Mouse (Mus musculus) adrenal gland, adult 2 months (tissue): ENCODE measurements at regions not wholly inside any gene's neighbourhood (a gene's known extent, or its start where the extent isn't known, plus 50 kb on each side); places are given as distances from the start of the nearest gene placed in this dataset.

ENCODE experiments used
- DNase-seq: peaks from one replicate; pipeline ENCODE4 v3.0.0; 2021

DNA sequence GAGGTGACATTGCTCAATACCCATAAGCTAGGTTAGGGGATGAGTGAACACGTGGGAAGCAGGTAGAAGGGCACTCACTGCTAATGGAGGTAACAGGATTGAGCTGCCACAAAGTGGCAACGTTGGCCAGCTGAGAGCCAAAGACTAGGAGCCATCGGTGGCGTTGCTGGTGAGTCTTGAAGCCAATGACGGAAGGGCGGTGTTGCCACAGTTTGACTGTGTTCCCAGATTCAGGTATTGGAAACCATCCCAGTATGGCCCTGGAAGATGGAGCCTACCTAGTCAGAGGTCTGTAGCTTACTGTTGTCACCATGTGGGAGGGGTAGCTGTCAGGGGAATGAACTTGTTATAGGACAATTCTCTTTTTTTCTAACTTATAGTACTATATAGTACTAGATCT is 158.4 kb downstream of the Ly86 start:
- DNase-seq: no peak

DNA sequence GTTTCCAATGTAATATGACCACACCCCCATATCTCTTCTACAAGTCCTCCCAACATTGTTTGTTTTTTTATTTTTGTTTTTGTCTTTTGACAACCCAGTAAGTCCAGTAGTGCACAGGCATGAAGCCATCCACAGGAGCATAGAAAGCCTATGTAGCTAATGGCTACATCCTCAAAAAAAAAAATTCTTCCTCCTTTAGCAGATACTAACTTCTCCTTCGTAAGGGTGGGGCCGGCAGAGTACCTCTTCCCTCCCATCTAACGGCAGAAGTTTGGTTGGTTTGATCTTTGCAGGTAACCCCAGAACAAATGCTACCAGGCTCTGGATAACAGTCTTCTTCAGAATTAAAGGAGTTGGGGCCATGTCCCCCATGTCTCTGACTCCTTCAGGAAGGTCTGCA is 158.9 kb downstream of the Ly86 start:
- DNase-seq: no peak

DNA sequence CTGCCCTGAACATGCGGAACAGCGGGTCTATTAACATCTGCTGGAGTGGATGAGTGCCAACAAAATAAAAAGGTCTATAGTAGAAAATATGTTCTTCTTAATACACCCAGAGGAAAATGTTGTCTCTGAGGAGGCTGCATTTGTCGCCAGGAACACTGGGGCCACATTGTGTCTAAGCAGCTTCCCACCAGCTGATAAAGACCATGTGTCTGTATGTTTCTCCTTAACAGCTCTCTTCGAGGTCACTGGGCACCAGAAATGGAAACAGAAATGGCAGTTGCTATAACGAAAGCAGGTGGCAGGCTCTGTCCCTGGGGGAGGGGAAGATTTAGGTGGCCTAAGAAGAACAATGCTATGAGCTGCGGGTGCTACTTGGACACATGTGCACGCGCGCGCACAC is 159.4 kb downstream of the Ly86 start:
- no peak for DNase-seq

DNA sequence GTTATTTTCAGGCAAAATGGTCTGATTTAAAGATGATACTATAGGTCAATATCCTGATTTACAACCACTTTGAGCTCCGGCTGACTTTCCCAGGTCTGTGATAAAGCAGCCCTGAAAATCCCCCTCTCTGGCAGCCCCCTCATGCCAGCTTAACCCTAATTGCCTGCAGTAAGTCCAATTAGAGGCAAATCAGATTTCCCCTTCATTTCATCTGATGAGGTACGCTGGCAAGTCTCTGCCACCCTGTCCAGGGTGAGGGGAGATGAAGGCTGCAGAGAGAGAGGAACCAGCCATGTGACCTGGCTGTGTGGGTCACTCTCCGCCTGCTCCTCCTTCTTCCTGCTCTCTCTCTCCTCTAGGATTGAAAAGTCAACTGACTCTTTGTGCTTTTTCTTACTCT is 160.6 kb downstream of the Ly86 start:
- no peak for DNase-seq

DNA sequence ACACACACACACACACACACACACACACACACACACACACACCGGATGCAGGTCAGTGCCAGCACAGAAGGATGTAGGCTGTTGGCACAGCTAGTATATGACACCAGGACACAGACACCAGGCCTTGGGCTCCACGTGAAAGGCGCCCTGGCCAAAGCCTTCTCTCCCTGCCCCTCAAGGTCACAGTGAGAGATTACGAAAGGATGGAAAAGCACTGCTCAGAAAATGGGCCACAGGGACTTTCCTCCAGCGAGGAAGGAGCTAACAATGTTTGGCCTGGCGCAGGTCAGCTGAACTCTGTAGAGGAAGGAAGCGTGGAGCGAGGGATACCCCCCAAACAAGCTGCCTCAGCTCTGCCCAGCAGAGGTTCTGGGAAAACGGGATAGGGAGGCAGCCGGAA is 161.0 kb downstream of the Ly86 start:
- peak; percentile 93 for DNase-seq

DNA sequence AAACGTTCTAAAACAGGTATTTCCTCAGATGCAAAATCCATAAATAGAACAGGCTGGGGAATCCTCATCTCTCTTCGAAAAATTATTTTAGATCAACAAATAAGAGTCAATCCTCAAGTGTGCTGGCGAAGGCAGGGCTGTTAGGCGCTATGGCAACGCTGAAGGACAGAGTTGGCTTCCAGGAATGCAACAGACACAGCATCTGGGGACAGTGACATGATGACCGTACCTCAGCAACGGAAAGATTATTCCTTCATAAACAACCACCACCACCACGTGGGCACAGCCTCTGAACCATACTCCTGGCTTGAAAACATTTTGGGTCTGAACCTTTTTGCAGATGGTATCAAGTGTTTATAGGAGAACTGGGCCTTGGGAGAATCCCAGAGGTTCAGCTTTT is 161.7 kb downstream of the Ly86 start:
- DNase-seq: peak; percentile 77

DNA sequence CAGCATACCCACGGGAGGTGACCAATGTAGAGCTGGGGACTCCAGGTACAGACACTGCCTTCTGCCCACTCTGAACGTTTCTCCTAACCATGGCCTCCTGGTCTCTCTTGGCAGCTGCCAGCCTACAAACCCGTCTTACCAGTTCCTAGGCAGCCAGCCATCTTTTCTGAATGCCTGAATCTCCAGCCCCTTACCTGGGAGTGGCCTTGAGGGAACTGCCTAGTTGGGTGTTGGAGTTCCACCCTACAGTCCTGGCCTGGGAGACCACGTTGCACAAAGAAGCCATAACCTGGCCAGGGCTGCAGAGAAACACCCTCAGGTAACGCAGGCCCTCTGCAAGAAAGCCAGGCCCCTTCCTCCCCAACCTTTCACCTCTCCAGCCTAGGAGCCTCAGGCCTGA is 162.1 kb downstream of the Ly86 start:
- peak; percentile 60 for DNase-seq

DNA sequence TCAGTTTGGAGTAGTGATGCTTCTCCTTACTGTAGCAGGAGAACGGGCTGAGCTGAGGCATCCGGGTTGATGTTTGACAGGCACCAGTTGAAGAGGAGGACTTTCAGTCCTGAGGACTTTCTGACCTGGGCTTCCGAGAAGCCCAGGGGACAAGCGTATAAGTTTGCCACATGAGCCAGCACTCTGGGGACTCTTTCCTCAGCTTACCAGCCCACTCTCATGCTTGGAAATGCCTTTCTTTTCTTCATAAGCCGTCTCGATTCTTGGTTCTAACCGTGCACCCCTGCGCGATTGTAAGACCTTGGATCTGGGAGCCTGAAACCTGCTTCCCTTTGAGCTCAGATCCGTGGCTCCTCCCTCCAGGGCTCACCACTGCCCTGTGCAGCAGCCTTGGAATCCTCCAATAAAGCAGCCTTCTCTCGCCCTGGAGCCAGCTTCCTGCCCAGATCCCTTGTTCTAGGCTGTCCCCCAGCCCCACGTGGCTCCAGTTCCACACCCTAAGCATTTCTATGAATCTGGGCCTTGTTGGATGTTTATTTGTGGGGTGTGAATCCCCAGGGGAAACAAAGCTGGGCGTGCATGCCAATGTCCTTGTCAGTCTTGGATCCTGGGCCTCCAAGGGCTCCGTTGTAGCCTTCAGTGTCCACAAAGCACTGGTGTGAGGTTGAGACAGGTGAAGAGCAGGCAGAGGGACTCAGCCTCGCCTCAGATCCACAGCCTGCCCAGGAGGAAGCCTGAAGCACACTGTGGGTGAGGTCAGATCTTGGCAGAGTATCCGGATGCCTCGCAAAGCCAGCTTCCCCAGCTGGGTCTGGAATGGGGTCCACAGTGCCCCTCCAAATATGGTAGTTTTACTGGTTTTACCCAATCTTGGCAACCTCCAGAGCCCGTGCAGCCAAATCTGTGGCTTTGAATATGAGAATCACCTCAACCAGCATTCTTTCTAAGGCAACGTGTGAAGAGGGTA is 163.7 kb downstream of the Ly86 start:
- peak; percentile 85 for DNase-seq

DNA sequence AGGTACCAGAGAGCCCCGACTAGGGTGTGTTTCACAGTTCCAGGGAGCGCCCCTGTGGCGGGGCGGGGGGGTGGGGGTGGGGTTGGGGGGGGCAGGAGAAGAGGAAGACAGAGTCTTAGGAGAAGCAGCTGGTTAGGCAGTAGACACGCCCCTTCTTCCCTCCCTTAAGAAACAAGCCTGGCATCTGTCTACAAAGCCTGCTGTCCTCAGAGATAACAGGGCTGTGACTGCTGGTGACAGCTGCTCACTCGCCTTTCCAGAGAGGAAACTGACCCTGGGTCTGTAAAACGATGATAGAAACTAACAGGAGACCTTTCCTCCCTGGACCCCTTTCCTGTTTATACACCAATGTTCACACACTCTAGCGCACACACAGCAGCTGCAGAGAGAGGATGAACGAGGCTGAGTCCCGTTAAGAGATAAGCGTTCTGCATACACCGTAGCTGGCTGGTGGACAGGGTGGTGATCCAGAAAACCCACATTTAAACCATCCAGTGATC is 164.4 kb downstream of the Ly86 start:
- DNase-seq: peak; percentile 46

DNA sequence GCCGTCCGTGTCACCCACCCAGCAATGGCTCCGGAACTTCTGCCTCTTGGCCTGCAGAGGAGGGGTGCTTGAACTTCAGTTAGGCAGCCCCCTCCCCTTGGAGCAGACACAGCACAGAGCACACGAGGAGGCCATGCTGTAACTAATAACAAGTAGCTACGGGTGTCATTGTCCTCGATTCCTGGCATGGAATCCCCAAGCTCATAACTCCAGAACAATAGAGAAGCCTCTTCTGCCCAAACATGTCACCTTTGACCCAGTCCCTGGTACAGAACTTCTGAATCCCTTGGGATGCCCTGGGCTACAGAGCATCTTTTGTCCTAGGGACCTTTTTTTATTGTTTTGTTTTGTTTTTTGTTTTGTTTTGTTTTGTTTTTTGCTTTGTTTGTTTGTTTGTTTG is 165.5 kb downstream of the Ly86 start:
- no peak for DNase-seq

DNA sequence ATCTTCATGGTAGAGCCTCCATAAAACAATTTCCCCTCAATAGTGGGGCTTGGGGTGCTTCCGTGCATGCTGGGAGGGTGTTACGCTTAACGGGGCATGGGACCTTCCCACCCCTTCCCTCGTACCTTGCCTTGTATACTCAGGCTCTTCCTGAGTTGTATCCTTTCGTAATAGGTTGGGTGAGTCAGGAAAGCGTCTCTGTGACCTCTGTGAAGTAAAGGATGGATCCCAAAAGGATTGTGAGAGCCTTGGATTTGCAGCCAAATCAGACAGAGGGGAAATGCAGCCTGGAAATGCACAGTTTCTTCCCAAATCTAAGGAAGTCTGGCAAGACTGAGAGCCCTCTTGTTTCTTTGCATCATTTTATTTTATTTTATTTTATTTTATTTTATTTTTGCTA is 166.0 kb downstream of the Ly86 start:
- no peak for DNase-seq

DNA sequence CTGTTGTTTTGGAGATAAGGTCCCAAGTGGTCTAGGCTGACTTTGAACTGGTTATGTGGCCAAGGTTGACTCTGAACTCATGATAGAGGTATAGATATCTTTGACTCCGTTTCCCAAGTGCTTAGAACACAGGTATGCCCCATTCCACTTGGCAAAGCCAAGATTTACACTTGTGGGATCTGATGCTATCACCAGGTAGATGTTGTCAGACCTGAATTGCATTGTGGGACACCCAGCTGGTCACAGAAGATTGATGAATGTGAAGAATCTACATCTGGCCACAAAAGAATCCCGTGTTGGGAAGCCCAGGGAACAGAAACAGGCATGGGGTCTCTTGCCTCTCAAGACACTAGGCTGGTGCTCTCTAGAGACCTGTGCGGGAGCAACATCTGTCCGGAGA is 166.4 kb downstream of the Ly86 start:
- DNase-seq: no peak

DNA sequence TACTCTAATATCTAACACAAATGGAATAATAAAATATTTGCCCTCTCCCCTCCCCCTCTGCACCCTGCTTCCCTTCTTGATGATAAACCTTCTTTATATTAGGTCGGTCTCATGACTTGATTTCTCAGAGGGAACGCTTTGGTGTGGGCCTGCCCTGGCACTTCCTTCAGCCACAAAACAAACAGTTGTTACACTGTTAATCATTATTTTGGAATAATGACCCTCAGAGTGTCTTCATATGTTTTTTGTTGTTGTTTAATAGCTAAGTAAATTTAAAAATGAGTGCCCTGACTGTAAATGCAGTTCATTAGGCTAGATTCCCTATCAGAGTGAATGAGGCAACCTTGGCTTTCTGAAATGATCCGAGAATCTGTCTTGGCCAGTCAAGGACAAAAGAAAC is 167.8 kb downstream of the Ly86 start:
- DNase-seq: peak; percentile 40

DNA sequence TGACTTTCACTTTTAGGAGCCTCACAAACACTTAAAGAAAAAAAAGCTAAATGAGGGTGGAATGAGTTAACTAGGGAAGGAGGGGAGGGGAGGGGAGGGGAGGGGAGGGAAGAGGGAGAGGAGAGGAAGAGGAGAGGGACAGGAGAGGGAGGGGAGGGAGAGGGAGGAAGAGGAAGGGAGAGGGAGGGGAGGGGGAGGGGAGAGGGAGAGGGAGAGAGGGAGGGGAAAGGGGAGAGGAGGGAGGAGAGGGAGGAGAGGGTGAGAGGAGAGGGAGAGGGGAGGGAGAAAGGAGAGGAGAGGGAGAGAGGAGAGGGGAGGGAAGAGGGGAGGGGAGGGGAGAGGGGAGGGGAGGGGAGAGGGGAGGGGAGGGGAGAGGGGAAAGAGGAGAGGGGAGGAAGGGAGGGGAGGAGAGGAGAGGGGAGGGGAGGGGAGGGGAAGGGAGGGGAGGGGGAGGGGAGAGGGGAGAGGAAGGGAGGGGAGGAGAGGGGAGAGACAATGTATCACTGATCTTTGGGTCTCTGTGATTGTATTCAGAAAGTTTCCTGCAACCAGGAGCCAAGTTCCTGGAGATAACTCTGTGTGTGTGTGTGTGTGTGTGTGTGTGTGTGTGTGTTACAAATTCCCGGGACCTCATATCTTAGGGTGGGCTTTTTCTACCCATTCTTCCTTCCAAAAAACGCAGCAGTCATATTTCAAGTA is 168.3 kb downstream of the Ly86 start:
- DNase-seq: no peak

DNA sequence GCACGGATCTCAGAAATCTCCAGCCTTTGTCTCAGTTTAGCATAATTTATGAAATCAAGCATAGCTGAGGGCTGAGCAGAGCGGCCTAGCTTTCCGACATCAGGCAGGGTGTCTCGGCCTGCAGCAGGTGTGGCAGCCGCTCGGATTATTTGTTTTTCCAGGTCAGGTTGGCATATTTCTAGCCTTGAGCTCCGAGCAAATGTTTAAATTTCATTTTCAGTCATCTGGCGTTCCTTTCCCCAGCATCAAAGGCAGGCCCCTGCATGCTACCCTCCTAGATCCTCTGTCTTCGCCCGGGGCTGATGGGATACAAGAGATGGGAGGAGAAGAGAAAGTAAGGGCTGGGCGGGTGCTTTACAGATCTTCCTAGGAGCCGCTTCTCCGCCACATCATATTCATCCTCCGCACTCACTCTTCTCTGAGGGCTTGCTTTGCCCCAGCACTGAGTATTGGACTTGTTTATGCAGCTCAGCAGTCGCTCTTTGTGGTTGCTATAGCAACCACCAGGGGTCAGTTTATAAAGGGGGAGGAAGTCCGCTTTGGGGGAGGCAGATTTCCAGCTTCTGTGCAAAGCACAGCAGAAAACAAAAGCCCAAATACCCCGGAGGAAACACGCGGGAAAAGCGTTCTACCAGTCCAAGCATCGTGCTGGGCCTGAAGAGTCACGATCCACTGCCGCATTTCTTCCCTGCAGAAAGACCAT is 169.0 kb downstream of the Ly86 start:
- DNase-seq: peak; percentile 79

DNA sequence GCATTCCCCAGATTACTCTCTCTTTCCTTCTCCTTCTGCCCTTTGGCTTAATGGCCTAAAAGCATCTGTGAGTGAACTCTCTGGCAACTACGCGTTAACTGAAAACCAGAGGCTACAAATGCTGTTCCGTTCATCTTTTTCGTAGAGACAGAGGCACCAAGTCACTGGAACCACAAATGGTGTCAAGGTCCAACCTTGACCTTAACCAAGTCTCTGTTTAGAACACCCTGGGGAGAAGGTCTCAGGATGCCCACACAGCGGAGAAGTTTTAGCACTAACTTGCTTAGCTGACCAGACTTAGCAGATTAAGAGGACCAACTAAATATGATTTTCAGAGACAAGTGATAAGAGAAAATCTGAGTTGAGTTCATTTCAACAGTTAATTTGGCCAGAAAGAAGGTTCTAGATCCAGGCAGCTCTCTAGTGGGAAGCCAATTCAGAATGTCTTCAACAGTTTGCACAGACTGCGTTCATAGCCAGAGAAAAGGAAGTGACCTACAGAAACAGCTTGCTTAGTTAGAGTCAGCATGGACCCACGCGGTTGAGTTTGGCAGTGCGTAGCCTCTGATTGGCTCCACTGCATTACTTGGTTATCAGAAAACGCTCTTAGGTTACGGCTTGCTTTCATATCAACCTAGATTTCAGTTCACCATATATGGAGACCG is 169.8 kb downstream of the Ly86 start:
- DNase-seq: peak; percentile 66

DNA sequence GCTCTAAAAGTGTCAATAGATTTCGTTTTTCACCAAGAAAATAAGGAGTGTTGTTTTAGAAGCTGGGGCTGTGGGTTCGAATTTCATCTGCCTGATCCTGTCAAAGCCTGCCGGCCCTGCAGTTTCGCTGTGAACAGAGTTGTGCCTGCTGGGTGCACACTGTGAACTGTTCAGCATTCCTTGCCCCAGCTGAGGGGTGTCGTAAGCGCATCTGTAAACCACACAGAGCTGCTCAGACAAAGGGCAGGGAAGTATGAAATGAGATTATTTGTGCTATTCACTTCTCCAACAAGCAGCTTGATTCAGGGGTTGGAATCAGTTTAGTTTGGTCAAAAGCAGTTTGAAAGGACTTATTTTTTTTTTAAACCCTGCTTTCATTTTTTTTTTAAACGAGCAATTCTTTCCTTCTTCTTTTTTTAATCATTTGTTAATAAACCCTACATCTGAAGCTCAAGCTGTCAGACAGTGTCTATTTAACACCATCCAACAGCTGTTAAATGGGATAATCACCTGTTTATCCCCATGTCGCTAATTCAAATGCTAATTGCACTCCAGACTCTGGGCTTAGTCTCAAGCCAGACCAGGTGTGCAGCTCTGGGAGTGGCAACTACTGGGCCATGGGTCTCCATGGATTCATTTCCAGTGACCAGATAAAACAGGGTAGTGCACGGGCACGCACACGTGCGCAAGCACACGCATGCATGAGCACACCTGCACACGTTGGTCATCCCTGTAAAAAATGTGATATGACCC is 172.2 kb downstream of the Ly86 start:
- no peak for DNase-seq

DNA sequence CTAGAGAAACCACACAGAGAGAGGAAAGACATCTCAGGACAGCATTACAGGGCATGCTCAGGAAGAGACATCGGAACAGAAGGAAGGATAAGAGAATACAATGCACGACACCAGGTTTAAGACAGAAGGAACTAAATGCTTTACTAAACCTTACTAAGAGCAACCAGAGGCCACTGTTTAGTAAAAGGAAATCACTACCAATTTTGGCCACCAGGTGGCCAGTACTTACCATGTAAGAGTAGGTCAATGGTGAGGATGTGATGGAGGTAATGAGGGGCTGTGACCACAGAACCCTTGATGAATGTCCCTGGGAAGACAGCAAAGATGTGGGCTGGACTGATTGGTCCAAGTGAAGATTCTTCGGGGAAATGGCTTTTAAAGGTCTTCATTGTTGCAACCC is 174.9 kb downstream of the Ly86 start:
- no peak for DNase-seq

DNA sequence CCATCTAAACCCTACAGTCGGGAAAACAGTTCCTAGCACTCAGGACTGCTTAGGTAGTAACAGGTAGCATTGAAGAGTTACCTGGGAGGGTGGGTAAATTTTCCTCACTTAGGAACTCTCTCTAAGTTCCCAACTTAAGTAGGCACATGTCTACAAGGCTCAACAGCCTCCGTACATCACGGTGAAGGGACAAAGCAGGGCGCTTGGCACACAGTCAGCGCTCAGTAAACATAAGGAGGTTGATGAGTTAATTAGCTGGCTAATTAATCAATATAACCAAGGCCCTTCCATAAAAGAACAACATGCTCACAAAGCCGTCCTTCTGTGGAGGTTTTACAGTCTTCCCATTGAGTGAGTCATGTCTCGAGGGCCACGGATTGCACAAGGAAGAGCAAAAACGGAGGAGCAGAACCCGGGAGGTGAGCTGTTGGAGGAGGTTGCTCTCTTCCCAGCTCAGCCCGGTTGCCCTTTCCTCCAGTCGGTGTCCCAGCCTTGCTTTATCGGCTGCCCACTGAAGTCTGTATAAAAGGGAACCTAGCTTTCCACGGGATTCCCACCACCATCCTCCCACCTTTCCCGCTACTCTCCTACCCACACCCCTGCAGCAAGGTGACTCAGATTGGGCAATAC is 180.2 kb downstream of the Ly86 start:
- peak; percentile 70 for DNase-seq

DNA sequence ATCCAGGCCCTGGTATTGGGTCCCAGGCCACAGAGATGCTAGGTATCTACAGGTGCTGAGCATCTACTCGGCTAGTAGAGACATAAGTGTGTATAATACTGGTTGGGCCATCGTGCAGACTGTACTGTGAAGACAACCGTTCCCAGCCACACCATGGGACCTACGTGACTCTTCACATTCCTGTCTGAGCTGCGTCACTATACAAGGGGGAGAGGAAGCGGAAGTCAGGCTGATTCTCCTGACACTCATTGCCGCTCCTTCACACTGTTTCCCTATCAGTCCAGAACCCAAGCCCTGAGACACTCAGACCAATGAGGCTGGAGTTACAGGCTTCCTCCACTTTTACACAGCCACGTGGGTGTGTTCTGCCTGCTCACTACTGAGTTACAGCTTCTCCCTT is 181.1 kb downstream of the Ly86 start:
- no peak for DNase-seq

DNA sequence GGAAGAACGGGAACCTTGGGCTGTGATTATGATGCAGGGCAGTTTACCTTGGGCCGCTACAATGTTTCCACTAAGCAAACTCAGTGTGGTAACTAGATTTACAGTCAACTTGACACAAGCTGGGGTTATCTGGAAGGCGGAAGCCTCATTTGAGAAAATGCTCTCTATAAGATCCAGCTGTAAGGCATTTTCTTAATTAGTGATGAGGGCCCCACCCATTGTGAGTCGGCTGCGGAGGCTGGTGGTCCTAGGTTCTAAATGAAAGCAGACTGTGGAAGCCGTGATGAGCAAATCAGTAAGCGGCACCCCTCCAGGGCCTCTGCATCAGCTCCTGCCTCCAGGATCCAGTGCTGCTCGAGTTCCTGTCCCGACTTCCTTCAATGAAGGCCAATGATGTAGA is 183.4 kb downstream of the Ly86 start:
- peak; percentile 40 for DNase-seq
